Mouse (Mus musculus): ENCODE measurements around the gene Mfap2. TPM values are rescaled to one million over a fixed set of nuclear protein-coding genes. Genes with fewer than 3 reads are reported as not detected.

Mfap2 gene
- polyA plus RNA-seq, 1 experiment from 2014 or later, result 128 TPM

- Histone ChIP-seq H3K4me3 (ENCODE audit: low read depth, low read length) (no peak overlapping the region), H3K36me3 (ENCODE audit: control insufficient read depth, insufficient read depth, low read length) (peaks cover 4% of the 10 kb centered on the region; the same call in 1 of the 2 replicates), H3K9me3 (ENCODE audit: control insufficient read depth, low read length) (no peaks in the 10 kb centered on the region), H3K9ac (ENCODE audit: low read depth, low read length) (no peak overlapping the region), H3K27me3 (replicated peaks; ENCODE audit: control insufficient read depth, insufficient read depth, low read length) (no peaks in the 10 kb centered on the region), H3K27ac (ENCODE audit: low read depth, low read length) (no peak overlapping the region), H3K4me2 (no peak overlapping the region), H3K4me1 (replicated peaks; ENCODE audit: control insufficient read depth, insufficient read depth, low read length) (peaks cover 6% of the 10 kb centered on the region)
- no peak for DNase-seq (ENCODE audit: low spot score)
- WGBS, result 73% methylated on average over 9 of the region's 9 CpGs
- ATAC-seq (replicated peaks; ENCODE audit: low FRiP score), result no peak
These were observed 13.8 kb downstream of the Mfap2 start for GRCm38 (mm10) chr4:141024052-141024451.

- WGBS, result 72% methylated on average over 25 of the region's 27 CpGs
- H3K4me3 ChIP-seq (ENCODE audit: low read depth, low read length), result no peak overlapping the region
- no peak overlapping the region for H3K27ac ChIP-seq (ENCODE audit: low read depth, low read length)
- ATAC-seq (replicated peaks; ENCODE audit: low FRiP score) (0 out of 2 replicates have a peak, but pooled peaks have one; percentile 33), DNase-seq (ENCODE audit: low spot score) (no peak)
- no peak overlapping the region for H3K4me2 ChIP-seq
- no peak overlapping the region for H3K9ac ChIP-seq (ENCODE audit: low read depth, low read length)
- no peaks in the 10 kb centered on the region for H3K9me3 ChIP-seq (ENCODE audit: control insufficient read depth, low read length)
- peaks cover 4% of the 10 kb centered on the region; the same call in 1 of the 2 replicates for H3K36me3 ChIP-seq (ENCODE audit: control insufficient read depth, insufficient read depth, low read length)
- no peaks in the 10 kb centered on the region for H3K27me3 ChIP-seq (replicated peaks; ENCODE audit: control insufficient read depth, insufficient read depth, low read length)
- peaks cover 6% of the 10 kb centered on the region for H3K4me1 ChIP-seq (replicated peaks; ENCODE audit: control insufficient read depth, insufficient read depth, low read length)
These were observed 14.8 kb downstream of the Mfap2 start for GRCm38 (mm10) chr4:141024992-141025391.

- Histone ChIP-seq H3K4me2 (no peak overlapping the region), H3K9ac (ENCODE audit: low read depth, low read length) (no peak overlapping the region), H3K27ac (ENCODE audit: low read depth, low read length) (no peak overlapping the region), H3K4me3 (ENCODE audit: low read depth, low read length) (no peak overlapping the region), H3K9me3 (ENCODE audit: control insufficient read depth, low read length) (no peaks in the 10 kb centered on the region), H3K36me3 (ENCODE audit: control insufficient read depth, insufficient read depth, low read length) (no peaks in the 10 kb centered on the region), H3K27me3 (replicated peaks; ENCODE audit: control insufficient read depth, insufficient read depth, low read length) (no peaks in the 10 kb centered on the region), H3K4me1 (replicated peaks; ENCODE audit: control insufficient read depth, insufficient read depth, low read length) (peaks cover 3% of the 10 kb centered on the region; the same call in 1 of the 2 replicates)
- ATAC-seq (replicated peaks; ENCODE audit: low FRiP score), result no peak
- DNase-seq (ENCODE audit: low spot score), result no peak
- WGBS, result 87% methylated on average over 18 of the region's 18 CpGs
These were observed 20.5 kb downstream of the Mfap2 start for GRCm38 (mm10) chr4:141030541-141031206.

GRCm38 (mm10) chr4:141031733-141032132 lies 21.5 kb downstream of the Mfap2 start:
- peaks cover 3% of the 10 kb centered on the region; the same call in 1 of the 2 replicates for H3K4me1 ChIP-seq (replicated peaks; ENCODE audit: control insufficient read depth, insufficient read depth, low read length)
- no peak overlapping the region for H3K4me3 ChIP-seq (ENCODE audit: low read depth, low read length)
- ATAC-seq (replicated peaks; ENCODE audit: low FRiP score) (peak; percentile 60), DNase-seq (ENCODE audit: low spot score) (peak; percentile 71)
- no peak overlapping the region for H3K27ac ChIP-seq (ENCODE audit: low read depth, low read length)
- H3K27me3 ChIP-seq (replicated peaks; ENCODE audit: control insufficient read depth, insufficient read depth, low read length), result no peaks in the 10 kb centered on the region
- WGBS, result 15% methylated on average over 6 of the region's 6 CpGs
- no peaks in the 10 kb centered on the region for H3K9me3 ChIP-seq (ENCODE audit: control insufficient read depth, low read length)
- no peak overlapping the region for H3K9ac ChIP-seq (ENCODE audit: low read depth, low read length)
- H3K36me3 ChIP-seq (ENCODE audit: control insufficient read depth, insufficient read depth, low read length), result no peaks in the 10 kb centered on the region
- H3K4me2 ChIP-seq, result no peak overlapping the region

GRCm38 (mm10) chr4:141033606-141034549 lies 23.7 kb downstream of the Mfap2 start:
- DNase-seq (ENCODE audit: low spot score) (no peak), ATAC-seq (replicated peaks; ENCODE audit: low FRiP score) (no peak)
- no peak overlapping the region for H3K9ac ChIP-seq (ENCODE audit: low read depth, low read length)
- no peak overlapping the region for H3K27ac ChIP-seq (ENCODE audit: low read depth, low read length)
- H3K4me1 ChIP-seq (replicated peaks; ENCODE audit: control insufficient read depth, insufficient read depth, low read length), result peaks cover 3% of the 10 kb centered on the region; the same call in 1 of the 2 replicates
- no peaks in the 10 kb centered on the region for H3K27me3 ChIP-seq (replicated peaks; ENCODE audit: control insufficient read depth, insufficient read depth, low read length)
- H3K9me3 ChIP-seq (ENCODE audit: control insufficient read depth, low read length), result no peaks in the 10 kb centered on the region
- H3K36me3 ChIP-seq (ENCODE audit: control insufficient read depth, insufficient read depth, low read length), result 0 out of 2 replicates have a peak, but pooled peaks cover 5% of the 10 kb centered on the region
- H3K4me3 ChIP-seq (ENCODE audit: low read depth, low read length), result no peak overlapping the region
- no peak overlapping the region for H3K4me2 ChIP-seq
- 84% methylated on average over 27 of the region's 27 CpGs for WGBS

- H3K9ac ChIP-seq (ENCODE audit: low read depth, low read length), result no peak overlapping the region
- no peaks in the 10 kb centered on the region for H3K9me3 ChIP-seq (ENCODE audit: control insufficient read depth, low read length)
- WGBS, result 49% methylated on average over 12 of the region's 12 CpGs
- ATAC-seq (replicated peaks; ENCODE audit: low FRiP score), result no peak
- no peak for DNase-seq (ENCODE audit: low spot score)
- H3K36me3 ChIP-seq (ENCODE audit: control insufficient read depth, insufficient read depth, low read length), result 0 out of 2 replicates have a peak, but pooled peaks cover 5% of the 10 kb centered on the region
- no peak overlapping the region for H3K4me3 ChIP-seq (ENCODE audit: low read depth, low read length)
- peak overlapping the region; percentile 12; the same call in 1 of the 2 replicates for H3K4me2 ChIP-seq
- 0 out of 2 replicates have a peak, but pooled peaks cover 3% of the 10 kb centered on the region for H3K4me1 ChIP-seq (replicated peaks; ENCODE audit: control insufficient read depth, insufficient read depth, low read length)
- H3K27ac ChIP-seq (ENCODE audit: low read depth, low read length), result no peak overlapping the region
- no peaks in the 10 kb centered on the region for H3K27me3 ChIP-seq (replicated peaks; ENCODE audit: control insufficient read depth, insufficient read depth, low read length)
These were observed 30.9 kb downstream of the Mfap2 start for GRCm38 (mm10) chr4:141041117-141041516.

- peaks cover 7% of the 10 kb centered on the region; the same call in 1 of the 2 replicates for H3K4me1 ChIP-seq (replicated peaks; ENCODE audit: control insufficient read depth, insufficient read depth, low read length)
- H3K27me3 ChIP-seq (replicated peaks; ENCODE audit: control insufficient read depth, insufficient read depth, low read length), result no peaks in the 10 kb centered on the region
- no peak overlapping the region for H3K4me3 ChIP-seq (ENCODE audit: low read depth, low read length)
- ATAC-seq (replicated peaks; ENCODE audit: low FRiP score), result no peak; the same call in 1 of the 2 replicates
- H3K9me3 ChIP-seq (ENCODE audit: control insufficient read depth, low read length), result no peaks in the 10 kb centered on the region
- H3K9ac ChIP-seq (ENCODE audit: low read depth, low read length), result no peak overlapping the region
- H3K27ac ChIP-seq (ENCODE audit: low read depth, low read length), result no peak overlapping the region
- 30% methylated on average over 8 of the region's 8 CpGs for WGBS
- DNase-seq (ENCODE audit: low spot score), result peak; percentile 51
- no peaks in the 10 kb centered on the region for H3K36me3 ChIP-seq (ENCODE audit: control insufficient read depth, insufficient read depth, low read length)
- H3K4me2 ChIP-seq, result no peak overlapping the region
These were observed 34.6 kb downstream of the Mfap2 start for GRCm38 (mm10) chr4:141044816-141045215.

GRCm38 (mm10) chr4:141048810-141049475 lies 38.7 kb downstream of the Mfap2 start:
- no peaks in the 10 kb centered on the region for H3K36me3 ChIP-seq (ENCODE audit: control insufficient read depth, insufficient read depth, low read length)
- no peak overlapping the region for H3K4me3 ChIP-seq (ENCODE audit: low read depth, low read length)
- no peak for ATAC-seq (replicated peaks; ENCODE audit: low FRiP score)
- 87% methylated on average over 17 of the region's 17 CpGs for WGBS
- H3K27me3 ChIP-seq (replicated peaks; ENCODE audit: control insufficient read depth, insufficient read depth, low read length), result no peaks in the 10 kb centered on the region
- no peak for DNase-seq (ENCODE audit: low spot score)
- peaks cover 10% of the 10 kb centered on the region for H3K4me1 ChIP-seq (replicated peaks; ENCODE audit: control insufficient read depth, insufficient read depth, low read length)
- no peak overlapping the region for H3K9ac ChIP-seq (ENCODE audit: low read depth, low read length)
- H3K4me2 ChIP-seq, result no peak overlapping the region
- H3K9me3 ChIP-seq (ENCODE audit: control insufficient read depth, low read length), result no peaks in the 10 kb centered on the region
- H3K27ac ChIP-seq (ENCODE audit: low read depth, low read length), result no peak overlapping the region
